Mouse (Mus musculus) hindbrain, postnatal 0 days (tissue): ENCODE results near the gene Bco2. TPM values are rescaled to one million over a fixed set of nuclear protein-coding genes. Genes with fewer than 3 reads are reported as not detected.

Experiments
- ATAC-seq: fragments of 200-750 bp; cut with Nextera tagmentation; 2 replicates; pipeline ENCODE4 v1.8.0; 2017; ENCODE audit warnings: mild to moderate bottlenecking, moderate TSS enrichment, moderate library complexity
- DNase-seq: peaks from one replicate; pipeline ENCODE4 v3.0.0-alpha.2; 2015; ENCODE audit warnings: low spot score
- H3K27ac ChIP-seq: fragments of 300-500 bp; sonication (generic); 2 replicates; pipeline ENCODE4 v1.5.1; 2014; ENCODE audit warnings: mild to moderate bottlenecking
- H3K27me3 ChIP-seq: fragments of 300-500 bp; sonication (generic); 2 replicates; pipeline ENCODE4 v1.6.1; 2014; ENCODE audit warnings: low read length, mixed read lengths; ENCODE audit not compliant: insufficient read depth
- H3K36me3 ChIP-seq: fragments of 300-500 bp; sonication (generic); 2 replicates; pipeline ENCODE4 v1.6.1; 2014; ENCODE audit warnings: low read length, mixed read lengths; ENCODE audit not compliant: insufficient read depth
- H3K4me1 ChIP-seq: fragments of 300-500 bp; sonication (generic); 2 replicates; pipeline ENCODE4 v1.6.1; 2014; ENCODE audit warnings: antibody characterized with exemption, low read length, mixed read lengths; ENCODE audit not compliant: insufficient read depth
- H3K4me2 ChIP-seq: fragments of 300-500 bp; sonication (generic); 2 replicates; pipeline ENCODE4 v1.6.1; 2014; ENCODE audit warnings: low read depth, mild to moderate bottlenecking, low read length, moderate library complexity, mixed read lengths
- H3K4me3 ChIP-seq: fragments of 300-500 bp; sonication (generic); 2 replicates; pipeline ENCODE4 v1.5.1; 2014; ENCODE audit warnings: low read length
- H3K9ac ChIP-seq: fragments of 300-500 bp; sonication (generic); replicated peaks from 2 replicates; pipeline ENCODE4 v1.6.1; 2014; ENCODE audit warnings: mild to moderate bottlenecking, low read length, moderate library complexity, mixed read lengths
- H3K9me3 ChIP-seq: fragments of 300-500 bp; sonication (generic); 2 replicates; pipeline ENCODE4 v1.6.1; 2016; ENCODE audit warnings: low read length, mixed read lengths
- CTCF ChIP-seq: IDR thresholded peaks from 2 replicates; pipeline ENCODE4 v1.5.1; 2016; ENCODE audit warnings: antibody characterized with exemption, control low read depth, low read depth
- WGBS: fragments of 180-500 bp; shearing (Covaris S2); extraction: QIAGEN DNeasy Blood & Tissue Kit; methylation state at CpG from one replicate; pipeline ENCODE4 v1.1.7; 2014; 5-methylcytosine and 5-hydroxymethylcytosine counted together
- polyA plus RNA-seq: library from polyadenylated mRNA; unstranded; fragments of >200 nt; fragmentation: Nextera tagmentation; extraction: Ambion mirVana; gene quantifications from 2 replicates; pipeline ENCODE4 v1.2.1, GENCODE M21; 2015
- total RNA-seq: library from RNA; depleted of rRNA; stranded (reverse); fragments of >200 nt; gene quantifications from 2 replicates; pipeline ENCODE4 v1.2.3, GENCODE M21; 2014

The Bco2 gene
- total and polyA plus RNA-seq, 2 experiments from 2014 or later = 0.21 to 0.48 TPM

DNA sequence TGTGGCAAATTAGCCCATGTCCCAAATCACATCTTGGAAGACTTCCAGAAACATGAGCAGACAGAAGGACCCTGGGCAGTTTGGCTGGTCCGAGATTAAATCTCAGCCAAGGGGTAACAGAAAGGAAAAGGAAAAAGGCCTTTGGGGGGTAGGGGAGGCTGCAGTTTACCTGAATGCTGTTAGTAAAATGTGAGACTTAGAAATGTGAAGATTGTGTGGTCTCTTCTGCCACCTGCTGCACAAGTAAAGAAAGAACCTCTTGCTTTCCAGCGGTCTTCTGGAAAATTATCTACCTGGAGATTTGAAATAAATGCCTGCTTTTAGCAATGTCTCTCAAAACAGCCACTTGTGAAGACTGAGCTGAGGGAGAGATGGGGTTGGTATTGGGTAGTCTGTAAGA is 24.1 kb downstream of the Bco2 start:
- H3K4me1 ChIP-seq = peaks cover 5% of the 10 kb centered on the region; the same call in 1 of the 2 replicates
- no peaks in the 10 kb centered on the region for H3K36me3 ChIP-seq
- DNase-seq (peak; percentile 76), ATAC-seq (no peak)
- no peaks in the 10 kb centered on the region for H3K27me3 ChIP-seq
- H3K27ac ChIP-seq = no peak overlapping the region
- no peak overlapping the region for H3K4me3 ChIP-seq
- TF ChIP-seq CTCF = peak; percentile 72
- WGBS = 18% methylated on average over 2 of the region's 2 CpGs
- H3K4me2 ChIP-seq = no peak overlapping the region
- no peak overlapping the region for H3K9ac ChIP-seq
- no peaks in the 10 kb centered on the region for H3K9me3 ChIP-seq

DNA sequence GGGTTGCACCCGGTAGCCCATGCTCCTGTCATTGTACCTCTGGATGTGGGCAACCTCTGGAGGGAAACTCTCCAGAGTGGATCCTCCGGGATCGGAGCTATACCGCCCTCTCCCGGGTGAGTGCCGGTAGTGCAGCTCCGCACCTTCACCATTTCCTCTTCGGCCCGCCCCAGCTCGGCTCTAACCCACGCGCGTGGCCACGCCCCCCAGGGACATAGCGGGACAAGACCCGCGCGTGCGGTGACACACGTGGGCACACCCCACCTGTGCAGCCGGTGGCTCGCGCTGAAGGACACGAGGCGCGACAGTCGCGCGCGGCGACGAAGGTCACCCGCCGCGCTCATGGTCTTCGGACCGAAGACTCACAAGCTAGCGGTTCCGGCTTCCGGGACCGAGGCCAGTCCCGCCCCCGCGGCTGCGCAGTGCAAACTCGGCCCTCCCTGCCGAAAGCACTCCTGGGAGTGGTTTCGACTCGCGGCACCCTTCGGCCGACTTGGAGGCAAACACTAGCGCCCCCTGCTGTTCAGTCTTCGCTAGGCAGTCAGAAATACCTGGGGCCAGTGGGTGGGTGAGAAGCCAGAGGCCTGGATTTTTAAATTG is 26.6 kb downstream of the Bco2 start, which contains the start of gene Pts:
Pts (minus strand) TSS at position 432 of the 600 bp plus-strand sequence.
- peak within 1 kb of the TSS; percentile 65 for H3K9ac ChIP-seq
- H3K4me2 ChIP-seq = peak within 1 kb of the TSS; percentile 68
- ATAC-seq (peak; percentile 99), DNase-seq (peak; percentile 100)
- peak within 1 kb of the TSS; percentile 82 for H3K27ac ChIP-seq
- under 1% methylated on average over 54 of the region's 54 CpGs for WGBS
- H3K4me3 ChIP-seq = peak within 1 kb of the TSS; percentile 69
- TF ChIP-seq CTCF = peak; percentile 89
- H3K9me3 ChIP-seq = no peaks in the 10 kb centered on the region
- peaks cover 5% of the 10 kb centered on the region; the same call in 1 of the 2 replicates for H3K4me1 ChIP-seq
- no peaks in the 10 kb centered on the region for H3K27me3 ChIP-seq
- no peaks in the 10 kb centered on the region for H3K36me3 ChIP-seq

DNA sequence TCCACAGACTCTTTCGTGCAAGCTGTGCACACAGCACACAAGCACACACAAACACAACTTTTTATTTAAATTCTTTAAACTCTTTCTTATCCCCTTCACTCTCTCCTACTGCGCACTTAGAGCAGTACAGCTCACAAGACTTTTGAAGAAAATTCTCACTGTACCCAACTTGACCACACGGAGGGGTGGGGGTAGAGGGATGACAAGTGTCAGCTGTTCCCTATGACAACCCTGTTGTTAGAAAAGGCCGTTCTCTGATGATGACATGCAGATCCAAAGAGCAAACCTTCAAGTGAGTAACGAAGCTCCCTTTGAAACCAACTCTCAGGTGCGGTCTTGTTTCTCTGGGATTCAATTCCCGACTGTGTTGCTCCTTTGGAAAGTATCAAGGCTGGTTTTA is 27.1 kb downstream of the Bco2 start:
- ATAC-seq = no peak
- H3K27me3 ChIP-seq = no peaks in the 10 kb centered on the region
- no peak for TF ChIP-seq CTCF
- no peaks in the 10 kb centered on the region for H3K9me3 ChIP-seq
- H3K4me3 ChIP-seq = peak overlapping the region; percentile 69
- peaks cover 5% of the 10 kb centered on the region; the same call in 1 of the 2 replicates for H3K4me1 ChIP-seq
- 44% methylated on average over 7 of the region's 7 CpGs for WGBS
- peak overlapping the region; percentile 68 for H3K4me2 ChIP-seq
- H3K27ac ChIP-seq = peak overlapping the region; percentile 82; the same call in 1 of the 2 replicates
- H3K36me3 ChIP-seq = no peaks in the 10 kb centered on the region
- H3K9ac ChIP-seq = peak overlapping the region; percentile 65
- peak; percentile 1 for DNase-seq

DNA sequence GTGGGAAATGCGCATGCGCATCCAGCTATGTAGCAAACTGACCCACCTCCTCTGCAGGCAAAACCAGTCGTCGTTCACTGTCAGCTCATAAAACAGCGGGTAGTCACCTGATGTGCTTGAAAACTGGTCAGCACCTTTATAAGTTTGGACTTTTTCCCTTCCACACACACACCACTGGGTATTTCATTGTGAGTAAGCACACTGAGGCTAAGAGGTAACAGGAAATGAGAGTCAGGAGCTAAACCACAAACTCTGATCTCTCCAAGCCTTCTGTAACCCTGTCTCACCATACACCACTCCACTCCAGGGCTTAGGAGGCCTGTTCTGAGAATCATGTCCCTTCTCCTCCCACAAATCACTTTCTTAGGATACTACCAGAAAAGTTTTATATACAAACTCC is 29.4 kb downstream of the Bco2 start:
- no peak overlapping the region for H3K4me3 ChIP-seq
- no peak overlapping the region for H3K9ac ChIP-seq
- H3K9me3 ChIP-seq = no peaks in the 10 kb centered on the region
- DNase-seq (no peak), ATAC-seq (no peak)
- TF ChIP-seq CTCF = no peak
- H3K27me3 ChIP-seq = no peaks in the 10 kb centered on the region
- H3K27ac ChIP-seq = no peak overlapping the region
- H3K36me3 ChIP-seq = no peaks in the 10 kb centered on the region
- peaks cover 5% of the 10 kb centered on the region; the same call in 1 of the 2 replicates for H3K4me1 ChIP-seq
- H3K4me2 ChIP-seq = no peak overlapping the region
- 84% methylated on average over 5 of the region's 5 CpGs for WGBS

DNA sequence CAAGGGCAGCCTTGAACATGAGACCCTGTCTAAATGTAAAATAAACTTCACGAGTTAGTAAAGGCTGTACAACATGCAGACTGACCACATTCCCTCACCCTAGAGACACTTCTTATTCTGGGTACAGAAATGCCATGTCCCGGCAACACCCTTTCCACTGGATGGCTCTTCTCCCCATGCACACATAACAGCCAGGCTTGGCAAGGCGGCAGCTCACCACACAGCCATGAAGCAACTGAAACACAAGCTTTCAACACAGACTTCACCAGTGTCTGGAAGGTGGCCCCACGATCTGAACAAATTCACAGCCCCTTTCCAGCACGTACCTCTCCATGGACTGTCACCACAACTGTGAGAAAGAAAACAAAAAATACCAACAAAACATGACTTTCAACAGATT is 30.0 kb downstream of the Bco2 start:
- Histone ChIP-seq H3K4me1 (peaks cover 5% of the 10 kb centered on the region; the same call in 1 of the 2 replicates), H3K36me3 (no peaks in the 10 kb centered on the region), H3K9me3 (no peaks in the 10 kb centered on the region), H3K9ac (no peak overlapping the region), H3K4me3 (no peak overlapping the region), H3K4me2 (no peak overlapping the region), H3K27me3 (no peaks in the 10 kb centered on the region), H3K27ac (no peak overlapping the region)
- WGBS = 90% methylated on average over 5 of the region's 5 CpGs
- ATAC-seq (no peak), DNase-seq (no peak)
- TF ChIP-seq CTCF = no peak

DNA sequence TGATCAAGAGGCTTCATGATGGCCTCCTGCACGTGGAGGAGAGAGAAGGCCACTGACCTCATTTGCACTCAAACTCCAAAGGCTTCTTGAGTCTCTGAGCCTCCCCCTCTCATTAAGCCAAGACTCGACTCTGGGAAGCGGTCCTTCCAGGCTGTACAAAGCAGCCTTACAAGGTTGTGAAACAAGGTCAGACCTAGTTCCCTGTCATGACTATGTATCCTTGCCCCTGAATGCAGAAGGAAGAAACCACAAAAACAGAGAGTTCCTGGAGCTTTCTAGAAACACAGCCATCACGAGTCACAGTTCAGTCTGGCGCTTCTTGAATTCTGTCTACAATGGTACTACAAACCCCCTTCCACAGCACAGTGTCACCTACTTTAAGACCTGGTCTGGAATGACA is 32.4 kb downstream of the Bco2 start:
- ATAC-seq = no peak
- Histone ChIP-seq H3K9me3 (no peaks in the 10 kb centered on the region), H3K27ac (no peak overlapping the region), H3K27me3 (no peaks in the 10 kb centered on the region), H3K4me3 (no peak overlapping the region), H3K4me2 (no peak overlapping the region), H3K9ac (no peak overlapping the region), H3K4me1 (no peaks in the 10 kb centered on the region), H3K36me3 (no peaks in the 10 kb centered on the region)
- DNase-seq = no peak
- 85% methylated on average over 5 of the region's 5 CpGs for WGBS
- TF ChIP-seq CTCF = no peak

GRCm38 (mm10) chr9:50521562-50521961 is 33.4 kb downstream of the Bco2 start:
- Histone ChIP-seq H3K4me3 (no peak overlapping the region), H3K27me3 (no peaks in the 10 kb centered on the region), H3K27ac (no peak overlapping the region), H3K36me3 (no peaks in the 10 kb centered on the region), H3K4me1 (no peaks in the 10 kb centered on the region), H3K9ac (no peak overlapping the region), H3K9me3 (no peaks in the 10 kb centered on the region), H3K4me2 (no peak overlapping the region)
- ATAC-seq = no peak
- DNase-seq = no peak
- TF ChIP-seq CTCF = no peak
- WGBS = 70% methylated on average over 2 of the region's 2 CpGs
